Mouse (Mus musculus): ENCODE data around the gene Gm4763.
"Not testable (repeated sequence)": the region's sequence is repeated elsewhere in the genome, so short reads cannot be mapped to it uniquely, and the experiment has no call there.

Gene Gm4763

GRCm38 (mm10) chr7:24726808-24727207 lies at the start of gene Gm4763:
Gm4763 (minus strand) TSS chr7:24726908.
- H3K36me3 ChIP-seq (ENCODE audit: control insufficient read depth, insufficient read depth, low read length, poor library complexity, severe bottlenecking); DNase-seq (ENCODE audit: low read depth, low spot score); H3K27me3 ChIP-seq (ENCODE audit: control insufficient read depth, insufficient read depth, low read length, poor library complexity, severe bottlenecking): not testable (repeated sequence)

- DNase-seq (ENCODE audit: low read depth, low spot score), result no peak
- Histone ChIP-seq H3K27me3 (ENCODE audit: control insufficient read depth, insufficient read depth, low read length, poor library complexity, severe bottlenecking) (no peaks in the 10 kb centered on the region), H3K36me3 (ENCODE audit: control insufficient read depth, insufficient read depth, low read length, poor library complexity, severe bottlenecking) (no peaks in the 10 kb centered on the region)
These were observed 49.4 kb upstream of the Gm4763 start for GRCm38 (mm10) chr7:24776145-24776544.

GRCm38 (mm10) chr7:24773942-24774535 lies 47.3 kb upstream of the Gm4763 start:
- no peak for DNase-seq (ENCODE audit: low read depth, low spot score)
- no peaks in the 10 kb centered on the region for H3K27me3 ChIP-seq (ENCODE audit: control insufficient read depth, insufficient read depth, low read length, poor library complexity, severe bottlenecking)
- no peaks in the 10 kb centered on the region for H3K36me3 ChIP-seq (ENCODE audit: control insufficient read depth, insufficient read depth, low read length, poor library complexity, severe bottlenecking)

GRCm38 (mm10) chr7:24771361-24771760 lies 44.7 kb upstream of the Gm4763 start:
- no peak for DNase-seq (ENCODE audit: low read depth, low spot score)
- no peaks in the 10 kb centered on the region for H3K36me3 ChIP-seq (ENCODE audit: control insufficient read depth, insufficient read depth, low read length, poor library complexity, severe bottlenecking)
- H3K27me3 ChIP-seq (ENCODE audit: control insufficient read depth, insufficient read depth, low read length, poor library complexity, severe bottlenecking), result no peaks in the 10 kb centered on the region

GRCm38 (mm10) chr7:24762574-24762973 lies 35.9 kb upstream of the Gm4763 start:
- no peaks in the 10 kb centered on the region for H3K27me3 ChIP-seq (ENCODE audit: control insufficient read depth, insufficient read depth, low read length, poor library complexity, severe bottlenecking)
- DNase-seq (ENCODE audit: low read depth, low spot score), result no peak

GRCm38 (mm10) chr7:24761161-24761560 lies 34.5 kb upstream of the Gm4763 start:
- Histone ChIP-seq H3K36me3 (ENCODE audit: control insufficient read depth, insufficient read depth, low read length, poor library complexity, severe bottlenecking) (no peaks in the 10 kb centered on the region), H3K27me3 (ENCODE audit: control insufficient read depth, insufficient read depth, low read length, poor library complexity, severe bottlenecking) (no peaks in the 10 kb centered on the region)
- no peak for DNase-seq (ENCODE audit: low read depth, low spot score)

More at GRCm38 (mm10) chr7:24762574-24762973, 35.9 kb upstream of the Gm4763 start:
- no peaks in the 10 kb centered on the region for H3K36me3 ChIP-seq (ENCODE audit: control insufficient read depth, insufficient read depth, low read length, poor library complexity, severe bottlenecking)

GRCm38 (mm10) chr7:24760211-24760610 lies 33.5 kb upstream of the Gm4763 start, which contains the start of gene Cd177:
Cd177 (minus strand) TSS chr7:24760311.
- Histone ChIP-seq H3K27me3 (ENCODE audit: control insufficient read depth, insufficient read depth, low read length, poor library complexity, severe bottlenecking) (no peaks in the 10 kb centered on the region), H3K36me3 (ENCODE audit: control insufficient read depth, insufficient read depth, low read length, poor library complexity, severe bottlenecking) (no peaks in the 10 kb centered on the region)
- no peak for DNase-seq (ENCODE audit: low read depth, low spot score)

GRCm38 (mm10) chr7:24758520-24758919 lies 31.8 kb upstream of the Gm4763 start:
- H3K36me3 ChIP-seq (ENCODE audit: control insufficient read depth, insufficient read depth, low read length, poor library complexity, severe bottlenecking), result no peaks in the 10 kb centered on the region
- H3K27me3 ChIP-seq (ENCODE audit: control insufficient read depth, insufficient read depth, low read length, poor library complexity, severe bottlenecking), result no peaks in the 10 kb centered on the region
- DNase-seq (ENCODE audit: low read depth, low spot score), result no peak

GRCm38 (mm10) chr7:24753476-24753875 lies 26.8 kb upstream of the Gm4763 start:
- H3K36me3 ChIP-seq (ENCODE audit: control insufficient read depth, insufficient read depth, low read length, poor library complexity, severe bottlenecking), result no peaks in the 10 kb centered on the region
- DNase-seq (ENCODE audit: low read depth, low spot score), result no peak
- H3K27me3 ChIP-seq (ENCODE audit: control insufficient read depth, insufficient read depth, low read length, poor library complexity, severe bottlenecking), result no peaks in the 10 kb centered on the region

GRCm38 (mm10) chr7:24751610-24752009 lies 24.9 kb upstream of the Gm4763 start:
- DNase-seq (ENCODE audit: low read depth, low spot score), result no peak
- Histone ChIP-seq H3K36me3 (ENCODE audit: control insufficient read depth, insufficient read depth, low read length, poor library complexity, severe bottlenecking) (no peaks in the 10 kb centered on the region), H3K27me3 (ENCODE audit: control insufficient read depth, insufficient read depth, low read length, poor library complexity, severe bottlenecking) (no peaks in the 10 kb centered on the region)

GRCm38 (mm10) chr7:24750695-24751094 lies 24.0 kb upstream of the Gm4763 start:
- DNase-seq (ENCODE audit: low read depth, low spot score), result no peak
- Histone ChIP-seq H3K36me3 (ENCODE audit: control insufficient read depth, insufficient read depth, low read length, poor library complexity, severe bottlenecking) (no peaks in the 10 kb centered on the region), H3K27me3 (ENCODE audit: control insufficient read depth, insufficient read depth, low read length, poor library complexity, severe bottlenecking) (no peaks in the 10 kb centered on the region)

- peak; percentile 8 for DNase-seq (ENCODE audit: low read depth, low spot score)
- no peaks in the 10 kb centered on the region for H3K36me3 ChIP-seq (ENCODE audit: control insufficient read depth, insufficient read depth, low read length, poor library complexity, severe bottlenecking)
- no peaks in the 10 kb centered on the region for H3K27me3 ChIP-seq (ENCODE audit: control insufficient read depth, insufficient read depth, low read length, poor library complexity, severe bottlenecking)
These were observed 9.4 kb upstream of the Gm4763 start for GRCm38 (mm10) chr7:24735970-24736670.

- Histone ChIP-seq H3K27me3 (ENCODE audit: control insufficient read depth, insufficient read depth, low read length, poor library complexity, severe bottlenecking) (no peaks in the 10 kb centered on the region), H3K36me3 (ENCODE audit: control insufficient read depth, insufficient read depth, low read length, poor library complexity, severe bottlenecking) (no peaks in the 10 kb centered on the region)
- DNase-seq (ENCODE audit: low read depth, low spot score), result no peak
These were observed 11.7 kb downstream of the Gm4763 start for GRCm38 (mm10) chr7:24715039-24715438.

GRCm38 (mm10) chr7:24708832-24709292 lies 17.8 kb downstream of the Gm4763 start, which contains the start of gene BC049730:
BC049730 (plus strand) TSS chr7:24709242.
- no peaks in the 10 kb centered on the region for H3K27me3 ChIP-seq (ENCODE audit: control insufficient read depth, insufficient read depth, low read length, poor library complexity, severe bottlenecking)
- H3K36me3 ChIP-seq (ENCODE audit: control insufficient read depth, insufficient read depth, low read length, poor library complexity, severe bottlenecking), result no peaks in the 10 kb centered on the region
- no peak for DNase-seq (ENCODE audit: low read depth, low spot score)

GRCm38 (mm10) chr7:24702841-24703240 lies 23.9 kb downstream of the Gm4763 start:
- not testable (repeated sequence) for H3K27me3 ChIP-seq (ENCODE audit: control insufficient read depth, insufficient read depth, low read length, poor library complexity, severe bottlenecking); DNase-seq (ENCODE audit: low read depth, low spot score); H3K36me3 ChIP-seq (ENCODE audit: control insufficient read depth, insufficient read depth, low read length, poor library complexity, severe bottlenecking)

Measured in splenic B cell, adult 2 months (primary cell).